Mouse (Mus musculus): Measurements from ENCODE around the gene Cntnap5a. TPM values are rescaled to one million over a fixed set of nuclear protein-coding genes. Genes with fewer than 3 reads are reported as not detected.

The Cntnap5a gene
- polyA plus RNA-seq, 1 experiment: 0.10 TPM

GRCm38 (mm10) chr1:116107724-116108058 lies 423.1 kb downstream of the Cntnap5a start:
- Histone ChIP-seq H3K36me3 (ENCODE audit: control insufficient read depth, insufficient read depth, low read length, poor library complexity, severe bottlenecking) (no peaks in the 10 kb centered on the region), H3K4me1 (ENCODE audit: control insufficient read depth, insufficient read depth, low read length) (no peaks in the 10 kb centered on the region), H3K9ac (ENCODE audit: low read depth, poor library complexity, severe bottlenecking) (no peak overlapping the region), H3K27me3 (ENCODE audit: control insufficient read depth, insufficient read depth, low read length, poor library complexity, severe bottlenecking) (no peaks in the 10 kb centered on the region), H3K27ac (ENCODE audit: insufficient read depth, low read length) (no peak overlapping the region), H3K4me3 (ENCODE audit: low read depth, low read length) (no peak overlapping the region), H3K9me3 (replicated peaks; ENCODE audit: control insufficient read depth, insufficient read depth, low read length, poor library complexity, severe bottlenecking) (no peaks in the 10 kb centered on the region)
- TF ChIP-seq EP300 (IDR thresholded peaks at IDR 0.05; ENCODE audit: insufficient read depth, low read depth, low read length) (no peak), POLR2A (IDR thresholded peaks at IDR 0.05; ENCODE audit: insufficient read depth, low read length) (no peak), CTCF (IDR thresholded peaks at IDR 0.05; ENCODE audit: low read depth, low read length) (no peak)

DNA sequence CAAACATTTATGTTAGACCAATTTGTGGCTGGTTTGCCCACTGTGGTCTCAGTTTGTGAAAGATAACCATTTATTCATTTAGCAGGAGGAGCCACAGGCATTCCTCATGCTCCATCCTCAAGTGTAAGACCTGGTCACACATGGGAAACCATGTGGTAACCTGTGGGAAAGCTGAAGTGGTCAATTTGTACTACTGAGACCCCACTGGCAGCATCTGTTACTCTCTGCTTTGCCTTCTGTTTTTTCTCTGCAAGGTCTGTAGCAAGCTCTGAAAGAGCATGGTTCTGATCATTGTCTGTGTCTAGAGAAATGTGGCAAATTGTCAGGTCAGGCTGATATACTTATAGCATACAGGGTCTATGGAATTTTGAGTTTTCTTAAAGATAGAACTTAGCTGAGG lies 423.8 kb downstream of the Cntnap5a start:
- H3K4me3 ChIP-seq (ENCODE audit: low read depth, low read length): no peak overlapping the region
- no peaks in the 10 kb centered on the region for H3K27me3 ChIP-seq (ENCODE audit: control insufficient read depth, insufficient read depth, low read length, poor library complexity, severe bottlenecking)
- H3K9me3 ChIP-seq (replicated peaks; ENCODE audit: control insufficient read depth, insufficient read depth, low read length, poor library complexity, severe bottlenecking): no peaks in the 10 kb centered on the region
- H3K27ac ChIP-seq (ENCODE audit: insufficient read depth, low read length): no peak overlapping the region
- no peaks in the 10 kb centered on the region for H3K36me3 ChIP-seq (ENCODE audit: control insufficient read depth, insufficient read depth, low read length, poor library complexity, severe bottlenecking)
- H3K4me1 ChIP-seq (ENCODE audit: control insufficient read depth, insufficient read depth, low read length): no peaks in the 10 kb centered on the region
- H3K9ac ChIP-seq (ENCODE audit: low read depth, poor library complexity, severe bottlenecking): no peak overlapping the region
- TF ChIP-seq CTCF (IDR thresholded peaks at IDR 0.05; ENCODE audit: low read depth, low read length) (no peak), EP300 (IDR thresholded peaks at IDR 0.05; ENCODE audit: insufficient read depth, low read depth, low read length) (no peak), POLR2A (IDR thresholded peaks at IDR 0.05; ENCODE audit: insufficient read depth, low read length) (no peak)

GRCm38 (mm10) chr1:116125767-116126166 lies 441.2 kb downstream of the Cntnap5a start:
- Histone ChIP-seq H3K27me3 (ENCODE audit: control insufficient read depth, insufficient read depth, low read length, poor library complexity, severe bottlenecking) (no peaks in the 10 kb centered on the region), H3K4me3 (ENCODE audit: low read depth, low read length) (no peak overlapping the region), H3K27ac (ENCODE audit: insufficient read depth, low read length) (no peak overlapping the region), H3K4me1 (ENCODE audit: control insufficient read depth, insufficient read depth, low read length) (no peaks in the 10 kb centered on the region), H3K36me3 (ENCODE audit: control insufficient read depth, insufficient read depth, low read length, poor library complexity, severe bottlenecking) (no peaks in the 10 kb centered on the region), H3K9me3 (replicated peaks; ENCODE audit: control insufficient read depth, insufficient read depth, low read length, poor library complexity, severe bottlenecking) (no peaks in the 10 kb centered on the region), H3K9ac (ENCODE audit: low read depth, poor library complexity, severe bottlenecking) (no peak overlapping the region)
- no peak for TF ChIP-seq EP300 (IDR thresholded peaks at IDR 0.05; ENCODE audit: insufficient read depth, low read depth, low read length)
- no peak for TF ChIP-seq POLR2A (IDR thresholded peaks at IDR 0.05; ENCODE audit: insufficient read depth, low read length)
- no peak for TF ChIP-seq CTCF (IDR thresholded peaks at IDR 0.05; ENCODE audit: low read depth, low read length)

DNA sequence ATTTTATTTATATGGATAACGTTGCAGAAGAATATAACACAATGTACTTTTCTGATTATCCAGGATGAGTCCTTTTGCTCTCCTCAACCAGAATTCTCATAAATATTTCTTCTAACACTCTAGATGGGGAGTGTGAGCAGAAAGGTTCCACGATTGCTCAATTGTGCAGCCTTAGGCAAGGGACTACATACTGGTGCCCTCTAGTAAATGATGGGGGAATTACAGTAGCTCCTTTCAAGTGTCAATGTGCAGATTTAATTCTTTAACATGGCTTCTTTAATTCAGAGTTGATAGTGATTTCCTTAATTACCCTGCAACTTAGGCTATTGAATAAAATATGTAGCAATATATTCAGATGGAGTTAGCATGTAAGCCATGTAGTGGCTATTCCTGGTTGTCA lies 442.5 kb downstream of the Cntnap5a start:
- no peak overlapping the region for H3K9ac ChIP-seq (ENCODE audit: low read depth, poor library complexity, severe bottlenecking)
- no peak for TF ChIP-seq EP300 (IDR thresholded peaks at IDR 0.05; ENCODE audit: insufficient read depth, low read depth, low read length)
- no peak for TF ChIP-seq POLR2A (IDR thresholded peaks at IDR 0.05; ENCODE audit: insufficient read depth, low read length)
- TF ChIP-seq CTCF (IDR thresholded peaks at IDR 0.05; ENCODE audit: low read depth, low read length): no peak
- H3K4me3 ChIP-seq (ENCODE audit: low read depth, low read length): no peak overlapping the region
- no peak overlapping the region for H3K27ac ChIP-seq (ENCODE audit: insufficient read depth, low read length)
- no peaks in the 10 kb centered on the region for H3K27me3 ChIP-seq (ENCODE audit: control insufficient read depth, insufficient read depth, low read length, poor library complexity, severe bottlenecking)
- no peaks in the 10 kb centered on the region for H3K4me1 ChIP-seq (ENCODE audit: control insufficient read depth, insufficient read depth, low read length)
- H3K36me3 ChIP-seq (ENCODE audit: control insufficient read depth, insufficient read depth, low read length, poor library complexity, severe bottlenecking): no peaks in the 10 kb centered on the region
- no peaks in the 10 kb centered on the region for H3K9me3 ChIP-seq (replicated peaks; ENCODE audit: control insufficient read depth, insufficient read depth, low read length, poor library complexity, severe bottlenecking)

DNA sequence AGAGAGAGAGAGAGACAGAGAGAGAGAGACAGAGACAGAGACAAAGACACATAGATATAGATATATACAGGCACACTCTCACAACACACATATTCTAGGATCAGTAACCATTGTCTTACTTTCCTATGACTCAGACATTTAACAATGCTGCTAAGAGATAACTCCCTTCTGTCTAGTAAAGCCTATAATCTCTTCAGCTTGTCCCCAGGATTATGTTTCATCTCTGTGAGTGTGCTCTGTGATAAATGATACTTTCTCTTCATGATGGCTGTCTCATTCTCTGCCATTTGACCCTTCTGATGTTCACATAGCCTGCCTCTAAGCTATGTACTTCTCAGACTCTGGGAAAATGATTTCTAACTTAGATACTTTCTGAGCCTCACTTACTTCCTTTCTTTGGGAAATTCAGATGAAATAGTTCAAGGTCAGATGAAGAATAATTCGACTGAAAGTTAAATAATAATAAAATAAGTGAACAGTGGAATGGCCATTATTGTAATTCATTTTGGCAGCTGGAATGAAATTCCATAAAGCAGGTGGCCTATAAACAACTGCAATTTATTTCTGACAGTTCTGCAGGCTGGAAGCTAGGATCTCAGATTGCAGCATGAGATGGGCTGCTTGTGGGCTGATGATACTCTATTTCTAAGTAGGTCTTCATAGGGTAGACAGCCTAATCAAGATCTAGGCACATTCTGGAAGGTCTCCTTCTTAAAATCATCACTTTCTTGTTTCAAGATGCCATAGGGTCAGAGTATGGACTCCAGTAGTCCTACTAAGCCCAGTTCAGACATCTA lies 444.1 kb downstream of the Cntnap5a start:
- H3K4me1 ChIP-seq (ENCODE audit: control insufficient read depth, insufficient read depth, low read length): no peaks in the 10 kb centered on the region
- TF ChIP-seq EP300 (IDR thresholded peaks at IDR 0.05; ENCODE audit: insufficient read depth, low read depth, low read length) (no peak), CTCF (IDR thresholded peaks at IDR 0.05; ENCODE audit: low read depth, low read length) (no peak), POLR2A (IDR thresholded peaks at IDR 0.05; ENCODE audit: insufficient read depth, low read length) (no peak)
- no peaks in the 10 kb centered on the region for H3K9me3 ChIP-seq (replicated peaks; ENCODE audit: control insufficient read depth, insufficient read depth, low read length, poor library complexity, severe bottlenecking)
- H3K9ac ChIP-seq (ENCODE audit: low read depth, poor library complexity, severe bottlenecking): no peak overlapping the region
- no peaks in the 10 kb centered on the region for H3K36me3 ChIP-seq (ENCODE audit: control insufficient read depth, insufficient read depth, low read length, poor library complexity, severe bottlenecking)
- H3K4me3 ChIP-seq (ENCODE audit: low read depth, low read length): no peak overlapping the region
- H3K27me3 ChIP-seq (ENCODE audit: control insufficient read depth, insufficient read depth, low read length, poor library complexity, severe bottlenecking): no peaks in the 10 kb centered on the region
- H3K27ac ChIP-seq (ENCODE audit: insufficient read depth, low read length): no peak overlapping the region

GRCm38 (mm10) chr1:116132471-116132870 lies 447.9 kb downstream of the Cntnap5a start:
- no peaks in the 10 kb centered on the region for H3K36me3 ChIP-seq (ENCODE audit: control insufficient read depth, insufficient read depth, low read length, poor library complexity, severe bottlenecking)
- H3K4me1 ChIP-seq (ENCODE audit: control insufficient read depth, insufficient read depth, low read length): no peaks in the 10 kb centered on the region
- H3K27me3 ChIP-seq (ENCODE audit: control insufficient read depth, insufficient read depth, low read length, poor library complexity, severe bottlenecking): no peaks in the 10 kb centered on the region
- no peak for TF ChIP-seq EP300 (IDR thresholded peaks at IDR 0.05; ENCODE audit: insufficient read depth, low read depth, low read length)
- no peak for TF ChIP-seq CTCF (IDR thresholded peaks at IDR 0.05; ENCODE audit: low read depth, low read length)
- no peak for TF ChIP-seq POLR2A (IDR thresholded peaks at IDR 0.05; ENCODE audit: insufficient read depth, low read length)
- H3K4me3 ChIP-seq (ENCODE audit: low read depth, low read length): no peak overlapping the region
- no peak overlapping the region for H3K27ac ChIP-seq (ENCODE audit: insufficient read depth, low read length)
- no peak overlapping the region for H3K9ac ChIP-seq (ENCODE audit: low read depth, poor library complexity, severe bottlenecking)
- H3K9me3 ChIP-seq (replicated peaks; ENCODE audit: control insufficient read depth, insufficient read depth, low read length, poor library complexity, severe bottlenecking): no peaks in the 10 kb centered on the region

All from ES-Bruce4 (cell line).